Mouse (Mus musculus) testis, postnatal 10 days (tissue): ENCODE data around the gene Dhx33.
A peak's percentile ranks its signal among the peaks of the same experiment; 100 is the strongest.

Source experiments
- DNase-seq: peaks from one replicate; pipeline ENCODE4 v3.0.0; 2021; ENCODE audit warnings: low spot score

The Dhx33 gene

GRCm38 (mm10) chr11:70982030-70982429 lies 22.2 kb downstream of the Dhx33 start:
- DNase-seq: no peak

DNA sequence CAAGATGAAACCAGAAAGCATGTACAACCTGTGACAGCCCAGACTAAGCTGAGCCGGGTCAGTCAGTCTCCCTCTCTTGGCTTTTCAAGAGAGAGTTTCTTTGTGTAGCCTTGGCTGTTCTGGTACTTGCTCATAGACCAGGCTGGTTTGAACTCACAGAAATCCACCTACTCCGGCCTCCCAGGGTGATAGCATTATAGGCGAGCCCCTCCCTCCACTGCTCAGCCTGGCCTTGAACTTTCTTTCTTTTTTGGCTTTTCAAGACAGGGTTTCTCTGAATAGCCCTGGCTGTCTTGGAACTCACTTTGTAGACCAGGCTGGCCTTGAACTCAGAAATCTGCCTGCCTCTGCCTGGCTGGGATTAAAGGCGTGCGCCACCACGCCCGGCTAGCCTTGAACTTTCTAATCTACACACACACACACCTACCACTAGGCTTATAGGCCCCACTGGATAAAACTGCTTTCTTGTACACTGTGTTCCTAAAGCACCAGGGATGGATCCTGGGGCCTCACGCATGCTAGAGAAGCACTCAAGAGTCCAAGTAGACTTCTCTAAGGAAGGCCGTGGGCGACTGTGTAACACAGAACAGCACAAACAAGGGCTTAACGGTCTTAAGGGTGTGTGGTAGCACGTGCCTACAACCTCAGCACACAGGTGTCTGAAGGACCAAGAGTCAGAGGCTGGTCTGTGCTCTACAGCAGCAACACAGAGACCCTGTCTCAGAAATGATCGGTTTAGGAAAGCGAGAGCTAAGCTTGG lies 23.3 kb downstream of the Dhx33 start:
- no peak for DNase-seq

DNA sequence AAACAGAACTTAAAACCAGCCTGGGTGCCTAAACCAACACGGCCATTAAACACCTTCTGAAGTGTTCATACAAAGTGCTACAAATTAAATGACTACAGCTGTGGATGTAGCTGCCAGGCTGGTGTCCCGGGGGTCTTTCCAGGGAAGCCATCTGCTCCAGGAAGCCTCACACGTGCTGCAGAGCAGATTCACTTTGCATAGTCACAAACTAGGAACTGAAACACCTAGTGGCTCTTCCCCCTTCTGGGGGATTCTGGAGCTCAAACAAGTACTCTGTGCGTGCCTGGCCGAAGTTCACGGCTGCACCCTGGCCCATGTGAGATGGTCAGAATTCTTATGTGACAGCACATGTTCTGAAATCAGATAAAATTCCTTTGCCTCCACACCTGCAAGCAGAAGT lies 24.0 kb downstream of the Dhx33 start:
- DNase-seq: no peak

DNA sequence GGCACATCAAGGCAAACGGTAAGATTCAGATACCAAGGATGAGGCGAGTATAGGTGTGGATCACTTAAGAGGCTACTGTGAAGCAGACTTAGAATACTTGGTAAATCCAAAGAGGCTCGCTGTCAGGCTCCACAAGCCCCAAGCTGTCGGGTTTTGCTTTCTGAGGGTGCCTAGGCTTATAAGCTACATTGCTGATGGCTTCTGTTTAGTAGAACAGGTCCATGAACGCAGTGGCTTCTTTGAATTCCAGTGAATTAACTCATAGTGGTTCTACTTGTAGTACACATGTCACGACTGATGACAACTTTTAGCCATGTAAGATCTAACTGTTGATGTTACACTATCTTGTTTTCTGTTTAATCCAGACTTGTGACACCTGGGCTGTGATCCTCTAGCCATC lies 26.9 kb downstream of the Dhx33 start:
- DNase-seq: no peak

DNA sequence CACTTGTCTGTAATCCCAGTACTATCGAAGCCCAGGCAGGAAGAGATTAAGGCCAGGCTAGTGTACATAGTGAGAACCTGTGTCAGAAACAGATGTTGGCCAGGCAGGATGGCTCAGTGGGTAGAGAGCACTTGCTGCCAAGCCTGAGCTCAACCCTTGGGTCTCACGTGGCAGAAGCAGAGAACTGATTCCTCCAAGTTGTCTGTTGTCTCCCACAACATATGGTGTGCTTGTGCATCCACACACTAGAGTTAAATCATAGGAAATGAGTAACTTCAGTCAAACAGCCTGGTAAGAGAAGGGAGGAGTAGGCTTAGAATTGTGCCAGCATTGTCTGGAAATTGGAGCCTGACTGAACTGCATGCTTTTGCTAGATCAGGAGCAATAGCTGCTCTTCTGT lies 29.0 kb downstream of the Dhx33 start:
- DNase-seq: no peak

DNA sequence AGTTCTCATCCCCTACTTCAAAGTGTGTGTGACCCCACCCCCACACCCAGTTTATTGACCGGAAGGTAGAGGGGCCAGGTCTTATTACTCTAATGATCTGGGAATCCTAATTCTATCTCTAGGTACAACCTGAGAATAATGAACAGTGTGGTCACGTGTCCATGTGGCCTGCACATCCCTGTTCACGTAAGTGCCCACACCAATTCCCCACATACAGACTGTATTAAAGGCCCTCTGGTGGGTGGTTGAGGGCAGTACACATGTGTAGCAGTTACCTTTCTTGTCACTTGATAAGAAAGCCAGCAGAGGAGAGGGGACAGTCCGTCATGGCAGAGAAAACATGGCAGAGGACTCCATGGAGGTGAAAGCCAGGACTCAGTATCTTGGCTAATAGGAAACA lies 30.3 kb downstream of the Dhx33 start:
- no peak for DNase-seq

GRCm38 (mm10) chr11:70972586-70972985 lies 31.7 kb downstream of the Dhx33 start:
- no peak for DNase-seq

DNA sequence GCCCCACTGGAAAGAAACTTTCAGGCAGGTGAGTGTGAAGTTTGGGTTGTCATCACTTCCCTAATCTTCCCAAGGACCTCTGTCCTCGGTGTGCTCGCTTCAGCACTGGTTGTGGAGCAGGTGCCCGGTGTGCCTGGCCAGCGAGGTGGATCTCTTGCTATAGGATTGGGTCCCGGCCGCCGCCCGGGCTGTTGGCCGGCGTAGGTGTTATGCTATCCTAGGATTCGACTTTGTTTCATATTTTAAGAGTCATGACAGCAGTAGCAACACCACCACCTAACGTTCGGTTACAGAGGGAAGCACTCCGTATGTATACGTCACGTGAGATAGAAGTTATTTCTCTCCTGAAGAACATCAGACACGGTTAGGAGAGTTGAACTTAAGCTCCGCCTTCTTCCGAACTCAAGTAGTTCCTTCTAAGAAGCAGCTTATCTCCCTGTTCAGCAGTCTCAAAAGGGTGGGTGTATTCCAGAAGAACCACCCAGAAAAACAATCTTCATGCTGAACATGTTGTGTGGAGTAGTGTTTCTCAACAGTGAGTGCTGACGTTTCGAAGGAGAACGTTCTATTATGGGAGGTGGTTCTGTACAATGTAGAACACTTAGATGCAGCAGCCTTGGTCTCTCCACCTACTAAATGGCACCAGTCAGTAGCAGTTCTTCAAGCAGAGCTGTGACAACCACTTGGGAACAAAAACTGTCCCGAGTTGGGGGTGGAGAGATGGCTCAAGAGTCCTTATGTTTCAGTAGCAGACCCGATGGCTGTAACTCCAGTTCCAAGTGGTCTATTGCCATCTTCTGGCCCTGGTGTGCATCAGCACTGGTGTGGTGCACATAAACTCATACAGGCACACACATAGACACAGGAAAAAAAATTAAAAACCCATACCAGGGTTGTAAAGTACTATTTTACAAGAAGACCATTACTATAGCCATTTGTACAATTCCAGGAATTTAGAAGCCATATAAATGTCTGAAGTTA lies 33.4 kb downstream of the Dhx33 start:
- no peak for DNase-seq

- peak; percentile 89 for DNase-seq
Observed at GRCm38 (mm10) chr11:70969821-70970559, 34.2 kb downstream of the Dhx33 start, which contains the start of the genes Nup88 and Rpain. TSS of gene Nup88 (minus strand) at chr11:70969973. TSS of gene Rpain (plus strand) at chr11:70970213.

DNA sequence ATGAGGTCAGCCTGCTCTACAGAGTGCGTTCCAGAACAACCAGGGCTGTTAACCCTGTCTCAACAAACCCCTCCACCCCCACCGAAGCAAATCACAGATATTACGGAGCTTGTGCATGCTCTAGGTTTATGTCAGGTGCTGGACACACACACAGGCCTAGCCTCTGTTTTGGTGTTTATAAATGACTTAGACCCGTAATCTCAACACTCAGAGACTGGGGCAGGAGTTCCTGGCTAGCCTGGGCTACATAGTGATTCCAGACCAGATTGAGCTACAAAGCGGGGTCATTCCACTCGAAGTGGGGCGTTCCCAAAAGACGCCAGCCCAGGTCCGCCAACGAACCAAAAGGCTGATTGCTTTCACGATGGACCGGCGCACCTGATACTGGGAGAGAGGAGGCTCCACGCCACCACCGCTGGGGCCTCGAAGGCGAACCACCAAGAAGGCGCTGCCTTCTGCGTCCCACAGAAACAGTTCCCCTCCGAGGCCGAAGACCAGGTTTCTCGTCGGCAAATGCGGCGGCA lies 34.9 kb downstream of the Dhx33 start:
- no peak for DNase-seq

GRCm38 (mm10) chr11:70964222-70964907 lies 39.9 kb downstream of the Dhx33 start:
- no peak for DNase-seq

GRCm38 (mm10) chr11:70960786-70961554 lies 43.3 kb downstream of the Dhx33 start:
- DNase-seq: no peak

DNA sequence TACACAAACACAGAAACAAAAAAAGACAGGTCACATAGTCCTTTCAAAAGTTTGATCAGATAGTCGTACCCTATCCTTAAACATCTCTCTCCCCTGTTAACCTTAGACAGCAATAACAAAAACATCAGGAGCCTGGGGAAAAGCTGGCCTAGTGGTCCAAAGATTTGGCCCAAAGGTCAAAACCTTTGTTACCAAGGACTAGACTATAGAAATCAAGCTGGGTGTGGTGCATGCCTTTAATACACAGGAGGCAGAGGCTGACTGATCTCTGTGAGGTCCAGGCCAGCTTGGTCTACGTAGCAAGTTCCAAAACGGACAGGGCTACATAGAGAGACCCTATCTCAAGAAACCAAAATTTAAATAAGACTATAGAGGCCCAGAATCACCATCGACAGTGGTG lies 49.5 kb downstream of the Dhx33 start:
- no peak for DNase-seq

- no peak for DNase-seq
Observed at GRCm38 (mm10) chr11:70944935-70945817, 59.1 kb downstream of the Dhx33 start.

DNA sequence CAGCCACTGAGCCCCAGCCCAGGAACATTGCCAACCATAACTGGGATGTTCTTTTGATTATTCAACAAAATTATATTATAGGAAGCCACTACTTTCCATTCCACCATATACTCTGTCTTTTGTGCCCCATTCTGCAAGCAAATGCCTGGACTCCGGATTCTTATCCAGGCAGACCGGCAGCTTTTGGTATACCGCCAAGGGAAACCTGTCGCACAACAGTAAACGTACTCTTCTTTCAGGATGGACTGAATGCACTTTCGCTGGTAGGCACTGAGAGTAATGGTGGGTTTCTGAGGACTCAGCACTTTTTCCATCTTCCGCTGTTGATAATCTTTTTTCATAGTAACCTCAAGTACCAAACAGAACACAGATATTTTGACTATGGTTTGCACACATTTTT lies 60.6 kb downstream of the Dhx33 start:
- DNase-seq: no peak

- DNase-seq: no peak
Observed at GRCm38 (mm10) chr11:70942596-70942995, 61.6 kb downstream of the Dhx33 start.

DNA sequence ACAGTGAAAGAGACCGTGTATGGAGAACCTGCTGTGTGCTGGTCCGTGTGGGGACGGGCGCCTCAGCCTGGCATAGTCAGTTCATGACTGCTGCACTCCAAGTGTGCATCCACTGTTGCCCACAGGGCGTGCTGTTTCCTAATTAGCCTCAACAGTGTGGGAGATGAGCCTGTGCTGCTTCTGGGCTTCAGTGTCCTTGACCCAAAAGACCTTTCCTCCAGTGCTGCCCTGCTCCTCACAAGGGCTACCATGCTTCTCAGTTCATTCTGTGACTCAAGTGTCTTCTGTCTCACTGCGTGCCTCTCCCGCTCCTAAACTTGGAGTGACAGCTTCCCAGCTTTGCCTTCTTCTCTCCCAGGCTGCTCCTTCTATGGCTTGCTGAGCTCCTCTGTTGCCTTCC lies 68.9 kb downstream of the Dhx33 start:
- DNase-seq: no peak
